Mouse (Mus musculus): ENCODE data around the gene Tnf. TPM values are rescaled to one million over a fixed set of nuclear protein-coding genes. Genes with fewer than 3 reads are reported as not detected.

Tnf gene
- polyA plus RNA-seq, 1 experiment from 2014 or later = 0.14 TPM

DNA sequence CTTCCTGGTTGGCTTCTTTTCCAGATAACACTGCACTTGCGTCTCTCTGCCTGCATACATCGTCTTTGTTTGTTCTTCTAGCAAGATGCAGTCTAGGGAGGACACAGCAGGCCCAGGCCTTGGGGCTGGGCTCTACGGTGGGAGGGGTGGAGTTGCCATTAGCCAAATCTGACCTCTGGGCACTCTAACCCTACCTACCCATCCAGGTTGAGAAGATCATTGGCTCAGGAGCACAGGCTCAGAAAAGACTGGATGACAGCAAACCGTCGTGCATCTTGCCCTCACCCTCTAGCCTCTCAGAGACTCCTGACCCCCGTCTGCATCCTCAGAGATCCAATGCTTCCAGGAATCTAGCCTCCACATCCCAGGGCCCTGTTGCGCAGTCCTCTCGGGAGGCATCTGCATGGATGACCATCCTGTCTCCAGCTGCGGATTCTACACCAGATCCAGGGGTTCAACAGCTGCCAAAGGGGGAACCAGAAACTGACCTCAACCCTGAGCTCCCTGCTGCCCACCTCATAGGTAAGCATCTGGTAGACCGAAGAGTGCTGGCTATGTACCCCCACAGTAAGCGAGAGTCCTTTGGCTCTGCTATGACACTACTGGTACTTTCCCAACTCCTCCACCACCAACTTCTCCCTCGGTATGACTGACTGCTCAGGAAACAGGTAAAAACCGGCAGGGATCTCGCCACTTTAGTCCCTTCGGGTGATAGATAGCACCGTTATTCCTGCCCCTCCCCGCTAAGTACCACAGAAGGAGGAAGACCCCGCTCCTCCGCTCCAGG lies 6.8 kb downstream of the Tnf start:
- no peak overlapping the region for H3K27ac ChIP-seq
- no peaks in the 10 kb centered on the region for H3K36me3 ChIP-seq
- no peaks in the 10 kb centered on the region for H3K9me3 ChIP-seq (replicated peaks)
- WGBS = 42% methylated on average over 19 of the region's 19 CpGs
- peaks cover 18% of the 10 kb centered on the region for H3K4me1 ChIP-seq
- peak; percentile 38; the same call in 1 of the 2 replicates for ATAC-seq (ENCODE audit: low FRiP score)
- H3K9ac ChIP-seq = no peak overlapping the region
- H3K4me3 ChIP-seq = peak overlapping the region; percentile 35
- H3K27me3 ChIP-seq = peaks cover 52% of the 10 kb centered on the region
- peak overlapping the region; percentile 60 for H3K4me2 ChIP-seq (replicated peaks)

DNA sequence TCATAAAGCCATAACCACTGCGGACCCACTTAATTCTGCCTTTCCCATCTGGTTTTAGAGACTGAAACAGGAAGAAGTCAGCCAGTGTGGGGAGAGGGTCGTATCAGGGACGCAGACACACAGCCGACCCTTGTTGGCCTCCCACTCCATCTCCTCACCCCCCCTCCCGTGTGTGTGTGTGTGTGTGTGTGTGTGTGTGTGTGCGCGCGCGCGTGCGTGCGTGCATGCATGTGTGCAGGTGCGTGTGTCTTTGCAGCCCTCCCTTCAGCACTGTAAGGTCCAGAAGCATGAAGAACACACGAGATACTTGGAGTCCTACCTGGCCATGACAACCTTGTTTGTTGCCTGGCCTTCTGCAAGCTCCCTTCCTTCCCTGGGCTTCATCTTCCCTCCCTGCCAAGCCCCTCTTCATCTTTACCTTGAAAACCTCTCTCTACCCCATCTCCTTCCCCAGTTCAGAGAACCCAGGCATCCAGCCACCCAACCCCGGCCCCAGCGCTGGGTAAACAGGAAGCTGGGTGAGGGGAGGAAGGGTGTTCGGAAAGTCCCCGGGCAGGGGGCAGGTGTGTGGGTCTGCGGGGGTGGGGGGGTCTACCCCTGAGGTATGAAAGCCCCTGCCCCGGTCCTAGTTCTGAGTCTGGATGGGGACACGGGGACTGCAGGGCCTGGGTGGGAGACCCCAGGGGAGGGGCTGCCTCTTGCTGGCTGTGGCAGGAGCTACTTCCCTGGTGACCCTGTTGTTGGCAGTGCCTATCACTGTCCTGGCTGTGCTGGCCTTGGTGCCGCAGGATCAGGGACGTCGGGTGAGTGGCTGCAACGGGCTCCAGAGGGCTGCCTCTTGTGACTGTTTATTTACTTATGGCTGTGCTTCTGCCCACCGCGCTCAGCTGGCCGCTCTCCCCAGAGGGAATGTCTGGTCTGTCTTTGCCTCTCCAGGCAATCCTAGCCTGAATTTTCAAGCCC lies 7.6 kb downstream of the Tnf start, which contains the start of gene Ltb:
Gene Ltb, plus strand, starts transcription at position 559 of the 963 bp plus-strand sequence.
- Histone ChIP-seq H3K4me3 (peak within 1 kb of the TSS; percentile 35), H3K4me2 (replicated peaks) (peak within 1 kb of the TSS; percentile 60), H3K27me3 (peaks cover 54% of the 10 kb centered on the region), H3K4me1 (peaks cover 18% of the 10 kb centered on the region), H3K36me3 (no peaks in the 10 kb centered on the region), H3K9ac (no peak within 1 kb of the TSS), H3K27ac (no peak within 1 kb of the TSS), H3K9me3 (replicated peaks) (no peaks in the 10 kb centered on the region)
- ATAC-seq (ENCODE audit: low FRiP score) = no peak
- 67% methylated on average over 28 of the region's 28 CpGs for WGBS

DNA sequence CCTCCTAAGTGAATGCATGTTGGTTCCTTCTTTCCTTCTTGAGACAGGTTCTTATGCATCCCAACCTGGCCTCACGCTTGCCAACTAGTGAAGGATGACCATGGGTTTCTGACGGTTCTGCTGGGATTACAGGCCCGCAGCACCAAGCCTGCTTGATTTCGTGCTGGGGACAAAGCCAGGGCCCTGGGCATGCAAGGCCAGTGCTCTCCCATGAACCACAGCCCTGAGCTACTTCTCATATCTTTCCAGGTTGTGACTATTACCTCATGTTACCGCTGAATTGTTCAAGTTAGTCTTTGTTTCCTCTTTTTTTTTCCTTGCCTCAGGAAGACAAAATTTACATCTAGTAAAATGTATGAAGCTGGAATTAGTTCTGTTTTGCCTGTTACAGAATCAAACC lies 8.9 kb downstream of the Tnf start:
- ATAC-seq (ENCODE audit: low FRiP score) = no peak
- H3K4me1 ChIP-seq = peaks cover 18% of the 10 kb centered on the region
- H3K9me3 ChIP-seq (replicated peaks) = no peaks in the 10 kb centered on the region
- H3K27ac ChIP-seq = no peak overlapping the region; the same call in 1 of the 2 replicates
- H3K4me3 ChIP-seq = no peak overlapping the region
- H3K4me2 ChIP-seq (replicated peaks) = no peak overlapping the region
- H3K9ac ChIP-seq = no peak overlapping the region
- WGBS = 89% methylated on average over 5 of the region's 5 CpGs
- no peaks in the 10 kb centered on the region for H3K36me3 ChIP-seq
- peaks cover 46% of the 10 kb centered on the region for H3K27me3 ChIP-seq

DNA sequence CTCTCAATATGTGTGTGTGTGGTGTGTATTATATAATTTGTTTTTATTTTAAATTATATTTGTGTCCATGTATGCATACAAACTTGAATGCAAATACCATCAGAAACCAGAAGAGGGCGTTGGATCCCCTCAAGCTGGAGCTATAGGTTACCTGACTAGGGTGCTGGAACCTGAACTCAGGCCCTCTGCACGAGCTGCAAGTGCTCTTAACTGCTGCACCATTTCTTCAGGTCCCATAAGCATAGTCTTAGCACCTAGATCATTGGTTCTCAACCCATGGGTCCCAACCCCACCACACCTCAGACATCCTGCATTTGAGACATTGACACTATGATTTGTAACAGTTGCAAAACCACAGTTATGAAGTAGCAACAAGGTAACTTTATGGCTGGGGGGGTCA lies 10.1 kb downstream of the Tnf start:
- 65% methylated on average over 2 of the region's 2 CpGs for WGBS

DNA sequence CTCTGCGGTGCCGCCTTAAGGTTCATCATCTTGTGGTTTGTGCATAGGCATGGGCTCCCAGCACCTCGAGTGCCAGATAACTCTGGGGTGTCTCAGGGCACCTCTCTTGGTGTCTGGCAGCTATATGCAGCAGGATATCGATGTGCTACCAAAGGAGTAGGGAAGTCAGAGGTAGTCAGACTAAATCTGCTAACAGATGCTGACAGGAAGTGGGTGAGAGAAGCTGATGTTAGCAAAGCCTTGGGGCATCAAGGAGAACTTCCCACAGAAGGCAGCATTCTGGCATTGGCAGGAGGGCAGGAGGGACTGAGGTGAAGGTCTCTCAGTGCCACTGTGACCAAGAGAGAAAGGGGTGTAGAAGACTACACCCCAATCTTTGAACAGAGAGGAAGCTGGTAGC lies 11.7 kb downstream of the Tnf start:
- Histone ChIP-seq H3K27ac (no peak overlapping the region), H3K4me3 (no peak overlapping the region), H3K36me3 (no peaks in the 10 kb centered on the region), H3K9ac (no peak overlapping the region), H3K4me1 (peaks cover 11% of the 10 kb centered on the region), H3K4me2 (replicated peaks) (no peak overlapping the region), H3K9me3 (replicated peaks) (no peaks in the 10 kb centered on the region), H3K27me3 (peaks cover 22% of the 10 kb centered on the region)
- 71% methylated on average over 4 of the region's 4 CpGs for WGBS
- ATAC-seq (ENCODE audit: low FRiP score) = no peak

More for the DNA sequence above, 10.1 kb downstream of the Tnf start:
- Histone ChIP-seq H3K9me3 (replicated peaks) (no peaks in the 10 kb centered on the region), H3K27ac (no peak overlapping the region), H3K36me3 (no peaks in the 10 kb centered on the region), H3K4me3 (no peak overlapping the region), H3K9ac (no peak overlapping the region), H3K4me1 (peaks cover 18% of the 10 kb centered on the region), H3K4me2 (replicated peaks) (no peak overlapping the region), H3K27me3 (peaks cover 38% of the 10 kb centered on the region)
- no peak for ATAC-seq (ENCODE audit: low FRiP score)

DNA sequence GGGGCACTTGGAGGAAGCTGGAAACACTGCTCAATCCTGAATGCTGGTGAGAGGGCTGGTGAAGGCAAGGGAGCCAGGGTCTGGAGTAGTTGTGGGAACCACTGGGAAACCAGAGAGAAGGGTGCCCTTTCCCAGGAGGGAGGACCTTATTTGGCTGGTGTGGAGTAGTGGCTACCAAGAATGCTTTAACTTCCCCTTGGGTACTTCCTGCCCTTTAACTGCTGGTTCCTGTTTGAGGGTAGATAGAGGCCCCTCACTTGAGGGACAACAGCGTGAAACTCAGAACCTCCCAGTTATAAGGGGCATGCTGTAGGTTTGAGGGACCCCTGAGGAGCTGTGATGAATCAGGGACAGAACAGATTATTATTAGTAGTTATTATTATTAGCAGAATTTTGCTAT lies 12.6 kb downstream of the Tnf start:
- H3K9ac ChIP-seq = no peak overlapping the region

DNA sequence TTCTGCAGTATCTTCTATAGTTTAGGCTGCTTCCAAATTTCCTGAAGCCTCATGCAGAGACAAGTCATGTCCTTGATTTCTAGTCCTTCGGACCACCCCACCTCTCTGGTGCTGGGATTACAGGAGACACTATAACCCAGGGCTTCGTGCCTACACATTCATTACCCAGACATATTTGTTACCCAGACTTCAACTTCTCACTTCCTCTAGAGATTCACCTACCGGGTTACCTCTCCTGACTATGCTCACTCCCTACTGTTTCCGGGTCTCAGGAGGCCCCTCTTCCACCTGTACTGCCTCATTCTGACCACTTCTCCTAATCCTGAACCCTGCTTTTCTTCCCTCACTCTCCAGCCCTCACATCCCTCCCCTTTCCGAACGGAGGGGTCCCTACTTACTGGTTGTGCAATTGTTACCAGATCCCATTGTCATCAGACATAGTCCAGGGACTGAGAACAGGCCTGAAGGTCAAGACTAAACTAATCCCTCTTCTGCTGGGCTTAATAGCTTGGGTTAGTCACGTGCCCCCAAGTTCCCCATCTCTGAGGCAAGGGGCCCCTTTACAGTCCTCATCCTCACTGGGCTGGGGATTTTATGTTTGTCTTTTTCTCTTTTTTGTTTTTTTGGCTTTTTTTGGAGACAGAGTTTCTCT lies 13.7 kb downstream of the Tnf start, which contains the start of gene Lst1:
Gene Lst1, minus strand, starts transcription at position 481 of the 652 bp plus-strand sequence.
- Histone ChIP-seq H3K4me1 (peaks cover 4% of the 10 kb centered on the region), H3K9me3 (replicated peaks) (no peaks in the 10 kb centered on the region), H3K36me3 (no peaks in the 10 kb centered on the region), H3K4me2 (replicated peaks) (no peak within 1 kb of the TSS), H3K9ac (no peak within 1 kb of the TSS), H3K27ac (no peak within 1 kb of the TSS), H3K27me3 (0 out of 2 replicates have a peak, but pooled peaks cover 9% of the 10 kb centered on the region), H3K4me3 (no peak within 1 kb of the TSS)
- WGBS = 67% methylated on average over 7 of the region's 7 CpGs
- ATAC-seq (ENCODE audit: low FRiP score) = no peak

More for the DNA sequence above, 12.6 kb downstream of the Tnf start:
- Histone ChIP-seq H3K9me3 (replicated peaks) (no peaks in the 10 kb centered on the region), H3K4me2 (replicated peaks) (no peak overlapping the region), H3K4me1 (peaks cover 4% of the 10 kb centered on the region), H3K4me3 (no peak overlapping the region), H3K36me3 (no peaks in the 10 kb centered on the region), H3K27me3 (peaks cover 15% of the 10 kb centered on the region), H3K27ac (no peak overlapping the region)
- 73% methylated on average over 1 of the region's 1 CpGs for WGBS
- no peak for ATAC-seq (ENCODE audit: low FRiP score)

DNA sequence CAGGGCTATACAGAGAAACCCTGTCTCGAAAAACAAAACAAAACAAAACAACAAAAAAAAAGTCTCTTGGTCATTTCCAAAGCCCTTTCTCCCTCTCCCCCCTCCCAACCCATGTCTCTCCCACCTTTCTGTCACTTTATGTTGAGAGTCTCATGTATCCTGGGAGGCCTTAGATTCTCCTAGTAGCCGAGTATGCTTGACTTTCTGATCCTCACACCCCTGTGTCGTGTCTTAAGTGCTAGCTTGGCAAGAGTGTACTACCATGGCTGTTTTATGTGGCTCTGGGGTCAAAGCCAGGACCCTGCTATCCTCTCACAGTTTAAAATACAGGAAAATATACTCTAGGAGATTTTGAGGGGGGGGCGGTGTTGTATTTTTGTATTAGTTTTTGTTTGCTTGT lies 14.5 kb downstream of the Tnf start:
- no peak overlapping the region for H3K4me3 ChIP-seq
- no peaks in the 10 kb centered on the region for H3K9me3 ChIP-seq (replicated peaks)
- peaks cover 4% of the 10 kb centered on the region for H3K4me1 ChIP-seq
- no peak overlapping the region for H3K9ac ChIP-seq
- H3K36me3 ChIP-seq = no peaks in the 10 kb centered on the region
- ATAC-seq (ENCODE audit: low FRiP score) = no peak
- H3K27ac ChIP-seq = no peak overlapping the region
- H3K4me2 ChIP-seq (replicated peaks) = no peak overlapping the region
- 0 out of 2 replicates have a peak, but pooled peaks cover 6% of the 10 kb centered on the region for H3K27me3 ChIP-seq
- WGBS = 81% methylated on average over 4 of the region's 4 CpGs

DNA sequence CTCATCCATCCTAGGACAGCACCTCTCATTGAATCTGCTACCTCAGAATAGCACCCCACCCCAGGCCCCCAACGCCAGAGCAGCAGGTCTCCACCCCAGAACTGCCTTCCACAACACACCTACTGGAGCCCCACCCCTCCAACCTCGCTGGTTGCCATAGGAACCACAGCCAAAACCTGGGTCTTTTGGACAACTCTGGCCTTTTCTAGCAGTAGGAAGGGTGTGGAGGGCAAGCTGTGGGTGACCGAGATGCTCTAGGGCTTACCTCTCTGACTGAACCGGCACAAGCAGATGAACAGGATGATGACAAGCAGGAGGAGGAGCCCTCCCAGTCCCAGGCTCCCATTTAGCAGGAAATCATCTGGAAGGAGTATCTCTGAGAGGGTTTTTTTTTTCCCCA lies 15.1 kb downstream of the Tnf start:
- ATAC-seq (ENCODE audit: low FRiP score) = peak; percentile 43; the same call in 1 of the 2 replicates
- peak overlapping the region; percentile 57 for H3K27ac ChIP-seq
- H3K9me3 ChIP-seq (replicated peaks) = no peaks in the 10 kb centered on the region
- H3K4me3 ChIP-seq = peak overlapping the region; percentile 30
- H3K36me3 ChIP-seq = no peaks in the 10 kb centered on the region
- 1% methylated on average over 4 of the region's 4 CpGs for WGBS
- H3K4me2 ChIP-seq (replicated peaks) = peak overlapping the region; percentile 53
- peaks cover 4% of the 10 kb centered on the region for H3K4me1 ChIP-seq
- H3K27me3 ChIP-seq = 0 out of 2 replicates have a peak, but pooled peaks cover 6% of the 10 kb centered on the region
- H3K9ac ChIP-seq = no peak overlapping the region

DNA sequence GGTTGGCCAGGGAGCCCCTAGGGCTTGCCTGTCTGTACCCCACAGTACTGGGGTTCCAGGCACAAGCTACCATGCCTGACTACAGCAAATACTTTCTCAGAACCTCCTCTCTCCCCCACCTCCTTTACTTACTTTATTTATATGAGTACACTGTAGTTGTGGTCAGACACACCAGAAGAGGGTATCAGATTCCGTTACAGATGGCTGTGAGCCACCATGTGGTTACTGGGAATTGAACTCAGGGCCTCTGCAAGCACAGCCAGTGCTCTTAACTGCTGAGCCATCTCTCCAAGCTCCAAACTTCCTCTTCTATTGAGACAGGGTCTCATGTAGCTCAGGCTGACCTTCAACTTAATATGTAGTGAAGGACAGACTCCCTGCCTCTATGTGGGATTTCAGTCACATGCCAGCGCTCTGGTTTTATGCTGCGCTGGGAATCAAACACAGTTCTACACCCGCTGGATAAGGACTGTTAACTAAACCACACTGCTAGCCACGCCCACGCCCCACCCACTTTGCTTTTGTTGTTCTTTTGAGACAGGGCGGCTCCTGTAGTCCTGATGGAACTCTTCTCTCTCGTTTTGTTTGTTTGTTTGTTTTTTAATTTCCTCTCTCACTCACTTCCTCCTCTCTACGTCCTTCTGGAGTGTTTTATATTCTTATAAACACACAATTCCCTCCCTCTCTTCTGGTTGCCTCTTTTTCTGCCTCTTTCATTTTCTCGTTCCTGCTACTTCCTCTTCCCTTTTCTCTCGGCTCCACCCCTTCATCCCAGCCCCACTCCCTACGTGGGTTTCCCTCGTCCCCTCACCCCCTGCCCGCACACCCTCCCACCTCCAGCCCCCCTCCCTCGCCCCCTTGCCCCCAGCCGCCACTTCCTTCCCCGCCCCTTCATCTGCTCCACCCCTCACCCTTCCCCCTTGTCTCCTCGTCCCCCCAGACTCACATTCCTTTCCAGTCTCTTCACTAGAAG lies 15.9 kb downstream of the Tnf start:
- no peaks in the 10 kb centered on the region for H3K36me3 ChIP-seq
- peak overlapping the region; percentile 30 for H3K4me3 ChIP-seq
- H3K9me3 ChIP-seq (replicated peaks) = no peaks in the 10 kb centered on the region
- peak overlapping the region; percentile 57 for H3K27ac ChIP-seq
- peak; percentile 11; the same call in 1 of the 2 replicates for ATAC-seq (ENCODE audit: low FRiP score)
- WGBS = 2% methylated on average over 18 of the region's 18 CpGs
- 0 out of 2 replicates have a peak, but pooled peaks cover 6% of the 10 kb centered on the region for H3K27me3 ChIP-seq
- H3K4me2 ChIP-seq (replicated peaks) = peak overlapping the region; percentile 53
- H3K9ac ChIP-seq = peak overlapping the region; percentile 50; the same call in 1 of the 2 replicates
- H3K4me1 ChIP-seq = peaks cover 4% of the 10 kb centered on the region

DNA sequence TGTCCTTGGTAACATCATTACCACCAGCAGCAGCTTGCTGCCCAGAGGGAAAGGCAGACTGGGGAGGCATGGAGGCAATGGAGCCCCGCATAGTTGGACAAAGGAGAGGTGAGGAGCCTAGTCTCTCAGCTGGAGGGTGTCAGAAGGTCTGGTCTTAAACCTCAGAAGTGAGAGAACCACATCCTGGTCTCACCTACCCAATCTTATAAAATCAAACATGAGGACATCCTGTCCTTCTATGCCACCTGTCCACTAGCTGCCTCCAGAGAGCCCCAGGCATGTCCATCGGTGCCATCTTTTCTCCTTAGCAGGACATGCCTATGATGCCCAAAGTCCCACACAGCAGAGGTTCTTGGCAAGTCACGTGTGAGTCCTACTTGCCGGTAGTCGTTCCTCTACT lies 21.7 kb downstream of the Tnf start:
- 0 out of 2 replicates have a peak, but pooled peaks cover 2% of the 10 kb centered on the region for H3K27me3 ChIP-seq
- WGBS = 91% methylated on average over 5 of the region's 5 CpGs

More for the DNA sequence above, 21.7 kb downstream of the Tnf start:
- H3K4me1 ChIP-seq = no peaks in the 10 kb centered on the region
- H3K9ac ChIP-seq = no peak overlapping the region
- no peak overlapping the region for H3K27ac ChIP-seq
- ATAC-seq (ENCODE audit: low FRiP score) = no peak
- H3K4me2 ChIP-seq (replicated peaks) = no peak overlapping the region
- no peak overlapping the region for H3K4me3 ChIP-seq
- H3K9me3 ChIP-seq (replicated peaks) = no peaks in the 10 kb centered on the region
- no peaks in the 10 kb centered on the region for H3K36me3 ChIP-seq

Measured in hindbrain, embryonic 12.5 days (tissue).